Mouse (Mus musculus) MN1 (cell line): Measurements from ENCODE around the gene Ccnl2.
A peak's percentile ranks its signal among the peaks of the same experiment; 100 is the strongest.
"Not testable (repeated sequence)": the region's sequence is repeated elsewhere in the genome, so short reads cannot be mapped to it uniquely, and the experiment has no call there.

Experiments
- DNase-seq: peaks from one replicate; pipeline ENCODE4 v3.0.0-alpha.2; 2016; ENCODE audit warnings: low spot score

Ccnl2 gene

DNA sequence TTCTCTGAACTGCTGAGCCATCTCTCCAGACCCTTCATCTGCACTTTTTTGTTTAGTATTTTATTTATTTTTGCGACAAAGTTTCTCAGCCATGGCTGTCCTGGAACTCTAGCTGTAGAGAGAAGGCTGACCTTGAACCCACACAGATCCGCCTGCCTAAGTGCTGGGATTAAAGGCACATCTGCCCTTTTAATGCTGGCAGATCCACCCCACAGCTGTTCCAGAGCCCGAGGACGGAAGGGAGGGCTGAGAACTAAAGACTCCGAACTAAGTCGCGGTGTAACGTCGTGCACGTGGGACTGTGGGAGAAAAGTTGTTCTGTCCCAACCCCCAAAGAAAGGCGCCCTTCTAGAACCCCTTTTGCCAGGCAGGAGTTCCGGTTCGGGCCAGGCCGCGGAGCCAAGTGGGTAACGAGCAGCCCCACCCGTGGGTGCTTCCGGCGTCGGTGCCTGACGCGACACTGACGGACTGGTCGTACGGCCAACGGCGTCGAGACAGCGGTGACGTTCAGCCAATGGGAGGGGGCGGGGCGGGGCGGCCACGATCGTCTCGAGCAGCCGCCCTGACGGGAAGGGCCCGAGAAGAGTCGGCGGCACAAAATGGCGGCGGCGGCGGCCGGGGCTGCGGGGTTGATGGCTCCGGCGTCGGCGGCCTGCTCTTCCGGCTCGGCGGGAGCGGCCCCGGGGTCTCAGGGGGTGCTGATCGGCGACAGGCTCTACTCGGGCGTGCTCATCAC, at the start of gene Ccnl2:
Ccnl2 (plus strand) TSS at position 561 of the 736 bp plus-strand sequence.
- DNase-seq = peak; percentile 94

DNA sequence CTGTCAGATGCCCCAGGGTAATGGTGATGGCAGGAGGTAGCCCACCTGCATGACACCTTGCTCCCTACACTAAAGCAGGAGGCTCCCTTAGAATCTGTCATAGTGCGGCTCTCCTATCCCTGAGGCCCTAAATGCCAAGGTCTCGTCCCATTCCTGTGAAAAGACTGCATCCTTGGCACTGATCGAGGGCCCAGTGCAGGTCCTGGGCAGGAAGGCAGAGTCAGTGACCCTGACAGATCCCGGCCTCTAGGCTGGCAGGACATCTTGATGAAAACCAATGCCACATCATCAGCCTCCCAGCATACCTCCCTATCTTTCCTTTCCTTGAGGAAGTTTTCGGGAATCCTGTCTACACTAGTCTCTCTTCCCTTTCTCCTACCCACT, 42.8 kb upstream of the Ccnl2 start:
- DNase-seq = no peak

DNA sequence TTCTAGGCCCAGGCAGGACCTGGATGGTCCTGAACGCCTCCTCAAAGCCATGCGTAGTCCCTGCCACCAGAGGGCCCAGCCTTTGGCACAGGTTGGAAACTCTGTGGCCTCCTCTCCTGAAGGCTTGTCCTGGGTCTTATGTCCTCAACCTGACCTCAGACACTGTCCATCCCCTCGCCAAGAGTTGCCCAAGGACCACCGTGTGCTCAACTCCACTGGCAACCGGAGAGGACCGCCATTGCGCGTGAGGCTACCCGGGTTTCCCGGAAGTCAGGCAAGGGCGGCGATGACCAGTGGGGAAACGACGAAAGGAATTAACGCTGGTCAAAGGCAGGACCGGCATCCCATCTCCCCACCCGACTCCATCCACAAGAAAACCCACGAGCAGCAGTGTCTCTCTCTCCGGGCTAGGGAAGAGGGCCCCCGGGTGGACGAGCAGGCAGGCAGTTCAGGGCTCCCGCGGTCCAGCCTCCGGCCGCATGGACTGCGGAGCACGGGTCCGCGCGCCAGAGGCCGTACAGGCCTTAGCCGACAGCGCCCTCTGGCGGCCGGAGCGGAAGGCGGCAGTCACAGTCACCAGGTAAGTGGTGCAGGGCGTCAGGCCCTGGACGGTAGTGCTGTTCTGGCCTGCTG, 42.3 kb upstream of the Ccnl2 start:
- DNase-seq = peak; percentile 93

DNA sequence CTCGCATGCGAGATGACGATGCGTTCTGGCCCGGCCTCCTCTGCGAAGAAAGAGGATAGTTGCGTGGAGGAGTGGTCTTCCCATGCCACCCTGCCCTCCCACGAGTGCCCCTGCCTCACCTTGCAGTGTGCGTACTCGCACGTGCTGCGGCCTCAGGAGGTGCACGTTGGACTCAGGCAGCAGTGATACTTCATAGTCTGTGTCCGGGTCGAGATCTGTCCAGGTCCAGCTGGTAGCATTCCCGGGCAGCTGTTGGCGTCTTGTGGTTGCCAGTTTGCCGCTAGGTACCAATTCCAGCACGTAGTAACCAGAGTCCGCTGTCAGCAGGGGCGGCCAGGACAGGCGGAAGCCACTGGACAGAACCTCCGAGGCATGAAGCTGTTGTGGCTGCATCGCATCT, 41.7 kb upstream of the Ccnl2 start:
- no peak for DNase-seq

DNA sequence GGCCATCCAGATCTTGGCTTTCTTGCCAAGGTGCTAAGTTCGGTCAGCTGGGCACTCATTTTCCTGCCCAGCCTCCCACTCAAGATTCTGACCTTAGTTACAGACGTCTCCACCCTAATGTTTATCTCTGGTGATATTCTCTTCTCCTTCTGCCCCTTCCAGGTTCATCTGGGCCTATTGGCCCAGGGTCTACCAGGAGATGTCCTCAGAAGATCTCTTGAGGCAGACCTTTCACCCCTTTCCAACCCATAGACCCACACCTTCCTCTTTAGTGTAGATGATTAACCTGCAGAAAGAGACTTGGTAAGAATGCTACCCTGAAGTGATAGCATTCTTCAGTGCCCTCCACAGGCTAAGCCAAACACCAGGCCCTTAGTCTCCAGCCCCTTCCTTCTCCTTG, 40.6 kb upstream of the Ccnl2 start:
- DNase-seq = no peak

DNA sequence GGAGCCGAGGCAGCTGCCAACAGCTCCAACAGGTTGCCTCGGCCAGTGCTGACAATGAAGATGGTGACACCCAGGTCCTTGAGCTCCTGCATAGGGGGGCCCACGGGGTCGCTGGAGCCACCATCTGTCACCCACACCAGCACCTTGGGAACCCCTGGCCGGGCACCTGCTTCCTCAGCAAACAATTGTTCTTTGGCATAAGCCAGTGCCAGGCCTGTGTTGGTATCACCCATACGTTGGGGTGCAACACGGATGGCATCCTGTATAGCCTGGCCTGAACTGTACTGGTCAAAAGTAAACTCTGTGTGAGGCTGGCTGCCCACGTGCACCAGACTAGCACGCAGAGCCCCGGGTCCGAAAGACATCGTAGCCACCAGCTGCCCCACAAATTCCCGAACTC, 39.5 kb upstream of the Ccnl2 start:
- DNase-seq = no peak

DNA sequence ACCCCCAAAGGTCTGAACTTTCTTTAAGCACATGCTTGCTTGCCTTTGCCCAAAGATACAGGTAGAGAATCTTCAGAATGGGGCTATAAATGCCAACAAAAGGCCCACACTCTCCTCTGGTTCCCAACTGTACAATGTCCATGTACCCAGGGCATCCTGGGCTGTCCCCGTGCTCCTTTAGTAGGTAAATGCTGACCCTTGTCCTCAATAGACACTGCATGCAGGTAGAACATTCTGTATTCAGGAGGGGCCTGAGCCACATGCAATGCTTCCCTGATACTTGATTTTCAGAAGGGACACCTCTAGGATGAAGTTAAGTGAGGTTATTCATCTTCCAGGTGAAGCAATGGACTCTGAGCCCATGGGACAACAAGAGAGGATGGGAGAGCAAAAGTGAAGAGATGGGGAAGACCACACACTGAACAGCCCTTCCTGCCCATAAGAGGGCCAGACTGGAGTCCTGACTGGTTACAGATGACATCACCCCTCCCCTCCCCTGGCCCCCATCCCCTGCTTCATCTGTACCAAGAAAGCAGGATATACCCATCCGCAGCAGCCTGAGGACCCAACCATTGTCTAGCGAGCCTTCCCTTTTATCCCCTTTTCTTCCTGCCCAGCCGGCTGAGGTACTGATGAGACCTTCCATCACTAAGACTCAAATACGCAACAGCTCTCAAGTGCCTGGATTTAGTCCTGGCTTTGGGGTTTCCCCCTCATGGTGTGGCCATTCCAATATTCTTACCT, 38.8 kb upstream of the Ccnl2 start:
- no peak for DNase-seq

DNA sequence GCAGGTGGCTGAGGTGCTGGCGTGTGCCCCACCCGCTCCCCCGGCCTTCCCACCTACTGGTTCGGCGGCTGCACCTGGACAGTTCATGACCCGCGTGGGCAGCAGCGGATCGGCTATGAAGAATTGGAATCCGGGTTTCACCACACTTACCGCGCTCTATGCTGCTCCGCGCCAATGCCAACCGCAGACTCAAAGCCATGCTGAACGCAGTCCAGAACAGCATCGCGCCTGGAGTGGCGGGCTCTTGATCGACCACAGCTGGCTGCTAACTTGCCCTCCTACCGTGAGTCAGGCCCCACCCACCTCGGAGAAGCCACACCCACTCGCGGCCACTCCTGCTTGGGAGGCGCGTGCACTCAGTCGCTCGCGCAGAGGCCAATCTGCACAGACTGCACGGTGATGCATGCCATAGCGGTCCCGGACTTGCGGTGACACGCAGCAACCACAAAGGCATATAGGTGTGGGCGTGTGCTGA, 38.0 kb upstream of the Ccnl2 start, which contains the start of gene Vwa1:
Vwa1 (minus strand) TSS at position 419 of the 475 bp plus-strand sequence.
- peak; percentile 80 for DNase-seq

DNA sequence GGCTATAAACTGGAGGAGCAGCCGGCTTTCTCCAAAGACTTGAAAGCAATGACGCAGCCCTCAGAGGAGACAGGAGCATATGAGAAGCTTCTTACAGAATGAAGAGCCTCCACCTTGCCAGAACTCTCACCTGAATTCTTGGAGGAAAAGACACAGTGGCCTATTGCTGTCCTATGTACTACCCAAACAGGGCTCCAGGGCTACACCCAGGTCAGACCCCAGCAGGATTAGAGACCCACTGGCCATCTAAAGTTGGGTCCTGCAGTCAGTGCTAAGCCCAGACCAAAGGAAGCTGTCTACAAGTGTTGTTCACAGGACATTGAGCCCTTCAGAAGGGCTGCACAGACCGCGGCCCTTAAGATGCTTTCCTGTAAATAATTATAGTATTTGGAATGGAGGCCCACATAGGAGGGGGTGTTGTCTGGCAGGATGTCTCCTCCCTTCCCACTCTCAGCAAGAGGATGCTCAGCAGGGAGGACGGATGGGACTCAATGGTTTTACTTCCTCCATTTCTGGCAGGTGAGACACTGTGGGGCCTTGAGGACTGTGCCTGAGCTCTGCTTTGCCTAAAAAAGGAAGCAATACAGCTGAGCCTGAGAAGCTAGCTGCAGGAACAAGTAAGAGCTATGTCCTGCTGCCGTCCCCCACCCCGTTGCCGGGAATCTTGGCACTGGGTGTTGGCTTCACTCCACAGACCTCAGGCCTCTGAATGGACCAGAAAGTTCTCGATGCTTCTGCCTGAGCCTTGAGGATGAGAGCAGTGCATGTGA, 37.1 kb upstream of the Ccnl2 start:
- no peak for DNase-seq

DNA sequence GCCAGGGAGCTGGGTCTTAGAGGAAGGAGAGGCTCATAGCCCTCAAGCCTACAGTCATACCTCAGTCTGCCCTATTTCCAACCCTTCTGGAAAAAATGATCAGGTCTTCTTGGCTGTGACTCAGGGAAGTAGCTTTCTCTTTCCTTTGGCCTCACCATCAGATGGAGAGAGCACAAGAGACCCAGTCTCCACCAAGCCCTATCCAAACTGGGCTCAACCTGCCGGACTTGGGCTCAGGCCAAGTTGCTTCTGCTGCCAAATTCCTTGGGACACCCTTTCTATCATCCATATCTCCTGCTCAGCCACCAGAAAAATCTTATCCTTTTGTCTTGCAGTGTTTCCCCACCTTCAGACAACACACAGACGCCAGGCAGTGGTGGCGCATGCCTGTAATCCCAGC, 36.4 kb upstream of the Ccnl2 start:
- DNase-seq = no peak

DNA sequence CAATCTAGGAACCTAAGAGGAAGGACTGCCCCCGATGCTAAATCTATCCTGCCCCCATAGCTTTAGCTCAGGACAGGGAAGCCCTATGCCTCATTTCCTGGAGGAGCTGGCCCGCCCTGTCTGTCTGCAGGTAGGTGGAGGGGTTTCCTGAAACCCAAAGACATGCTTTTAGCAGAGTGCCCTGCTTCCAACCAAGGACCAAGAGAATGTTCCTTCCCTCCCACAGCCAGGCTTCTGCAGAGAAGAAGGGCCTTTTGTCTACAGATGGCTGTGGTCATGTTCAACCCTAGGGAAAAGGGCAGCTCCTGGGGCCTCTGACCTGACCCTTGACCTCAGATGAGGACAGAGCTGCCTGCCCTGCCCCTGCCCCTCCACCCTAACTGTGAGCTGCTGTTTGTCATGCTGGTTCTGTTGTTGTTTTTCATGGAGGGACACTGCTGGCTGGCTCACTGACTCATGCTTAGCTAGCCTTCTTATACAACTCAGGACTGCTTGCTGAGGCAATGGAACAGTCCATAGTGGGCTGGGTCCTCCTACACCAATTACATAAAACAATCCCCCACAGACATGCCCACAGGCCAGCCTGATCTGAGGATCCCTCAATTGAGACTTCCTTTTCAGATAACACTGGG, 35.5 kb upstream of the Ccnl2 start:
- DNase-seq = no peak

DNA sequence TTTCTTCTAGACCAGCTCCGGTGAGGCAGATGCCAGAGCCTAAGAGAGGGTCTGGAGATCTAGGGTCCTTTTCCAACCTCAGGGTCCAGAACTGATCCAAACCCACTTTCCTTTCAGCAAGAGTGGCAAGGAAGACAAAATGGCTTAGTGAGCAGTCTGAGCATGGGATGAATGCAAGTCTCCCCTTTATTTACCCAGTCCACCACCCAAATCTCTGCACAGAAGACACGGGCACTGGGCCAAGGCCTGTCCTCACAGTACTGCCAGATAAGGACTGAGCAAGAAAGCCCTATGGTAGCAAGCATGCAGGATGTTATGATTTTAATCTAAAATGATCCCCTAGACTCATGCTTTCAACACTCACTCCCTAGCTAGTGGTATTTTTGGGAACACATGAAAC, 34.5 kb upstream of the Ccnl2 start:
- DNase-seq = no peak

DNA sequence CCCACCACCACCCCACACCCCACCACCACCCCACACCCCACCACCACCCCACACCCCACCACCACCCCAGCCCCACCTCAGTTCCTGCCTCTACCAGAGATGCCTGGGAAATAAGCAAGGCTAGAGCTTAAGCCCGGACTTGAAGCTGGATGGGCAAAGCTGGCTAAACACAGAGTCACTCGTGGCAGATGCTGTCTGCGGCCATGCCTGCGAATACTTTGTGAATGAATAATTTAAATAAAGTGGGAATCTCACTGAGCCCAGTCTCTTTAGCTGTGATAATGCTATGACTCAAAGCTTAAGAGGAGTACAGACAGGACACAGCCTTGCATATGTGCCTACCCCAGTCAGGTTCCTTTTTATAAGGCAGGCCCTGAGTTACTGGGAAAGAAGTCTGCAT, 32.8 kb upstream of the Ccnl2 start:
- no peak for DNase-seq

DNA sequence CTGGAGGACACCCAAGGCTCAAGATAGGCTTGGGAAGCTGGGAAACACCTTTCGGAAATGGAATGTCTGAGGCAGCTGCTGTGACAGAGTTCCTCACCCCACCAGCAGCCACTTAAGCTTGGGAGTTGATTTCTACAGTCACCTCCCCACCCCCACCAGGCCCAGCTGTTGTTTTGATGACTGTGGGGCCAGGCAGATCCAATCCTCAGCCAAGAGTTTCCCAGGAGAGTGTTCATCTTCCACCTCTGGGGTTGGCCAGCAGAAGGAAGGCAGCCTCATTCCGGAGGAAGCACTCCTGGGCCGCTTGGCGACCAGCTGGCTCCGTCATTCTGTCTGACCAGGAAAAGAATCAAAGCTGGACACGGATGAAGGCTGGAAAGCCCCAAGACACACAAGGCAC, 31.4 kb upstream of the Ccnl2 start:
- DNase-seq = peak; percentile 75

DNA sequence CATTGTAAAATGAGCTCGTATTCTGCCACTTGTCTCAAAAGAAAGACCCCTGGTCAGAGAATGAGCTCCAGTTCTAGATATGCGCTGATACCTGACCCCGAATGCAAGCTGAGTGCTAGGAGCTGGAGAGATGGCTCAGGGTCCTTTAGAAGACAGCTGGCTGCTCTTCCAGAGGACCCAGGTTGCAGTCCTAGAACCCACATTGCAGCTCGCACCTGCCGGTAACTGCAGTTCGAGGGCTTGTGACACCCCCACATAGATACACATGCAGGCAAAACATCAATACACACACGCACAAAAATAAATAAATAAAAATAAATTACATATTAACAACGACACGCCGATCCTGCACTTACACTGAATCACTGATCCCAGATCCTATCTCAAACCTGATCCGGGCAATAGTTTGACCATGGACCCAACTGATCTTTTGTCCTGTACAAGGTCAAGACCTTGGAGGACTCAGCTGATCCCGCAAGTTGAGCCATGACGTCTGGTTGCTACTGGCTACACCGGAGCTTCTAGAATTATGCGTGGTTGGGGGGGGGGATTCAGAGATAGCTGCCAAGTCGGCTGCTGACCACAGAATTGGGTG, 28.7 kb upstream of the Ccnl2 start:
- DNase-seq = no peak

DNA sequence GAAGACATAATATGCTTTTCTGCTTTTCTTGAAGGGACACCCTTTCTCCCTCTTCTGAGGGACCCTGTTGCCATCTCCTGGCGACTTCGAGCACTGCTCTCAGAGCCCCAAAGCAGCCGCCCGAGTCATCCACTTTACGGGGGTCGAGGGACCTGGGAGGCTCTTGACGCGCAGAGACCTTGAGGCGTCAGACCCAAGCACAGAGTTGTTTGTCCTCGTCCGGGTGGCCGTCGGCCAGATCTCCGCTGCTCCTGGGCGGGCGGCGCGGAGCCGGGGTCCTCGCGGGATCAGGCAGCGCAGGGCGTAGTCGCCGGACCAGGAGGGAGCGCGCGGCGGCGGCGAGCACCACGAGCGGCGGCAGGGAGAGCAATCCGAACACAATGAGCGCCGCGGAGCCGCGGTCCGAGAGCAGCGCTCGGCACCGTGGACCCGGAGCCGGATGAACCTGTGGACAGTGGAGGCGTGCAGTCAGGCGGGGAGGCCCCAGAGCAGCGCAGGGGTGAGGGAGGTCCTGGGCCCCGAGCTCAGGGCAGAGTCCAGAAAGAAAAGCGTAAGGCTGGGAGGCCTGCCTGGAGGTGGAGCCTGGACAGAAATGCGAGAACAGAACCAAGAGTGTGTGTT, 28.1 kb upstream of the Ccnl2 start:
- DNase-seq = peak; percentile 85

DNA sequence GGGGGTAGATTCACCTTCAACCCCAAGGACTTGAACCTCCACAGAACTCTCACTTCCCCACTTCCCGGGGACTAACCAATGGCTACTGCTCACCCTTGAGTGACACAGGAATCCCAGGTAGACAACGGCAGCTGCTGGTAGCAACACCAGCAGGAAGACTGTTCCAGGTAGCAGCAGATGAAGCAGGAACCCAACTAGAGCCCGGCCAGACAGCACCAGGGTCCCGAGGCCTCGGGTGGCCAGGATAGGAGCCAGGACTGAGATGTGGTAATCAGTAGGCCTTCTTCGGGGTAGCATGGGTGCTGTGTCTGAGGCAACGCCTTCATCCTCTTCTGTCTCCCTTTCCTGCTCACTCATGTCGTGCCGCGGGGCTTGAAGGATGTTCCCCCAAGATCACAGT, 27.0 kb upstream of the Ccnl2 start:
- DNase-seq = no peak

DNA sequence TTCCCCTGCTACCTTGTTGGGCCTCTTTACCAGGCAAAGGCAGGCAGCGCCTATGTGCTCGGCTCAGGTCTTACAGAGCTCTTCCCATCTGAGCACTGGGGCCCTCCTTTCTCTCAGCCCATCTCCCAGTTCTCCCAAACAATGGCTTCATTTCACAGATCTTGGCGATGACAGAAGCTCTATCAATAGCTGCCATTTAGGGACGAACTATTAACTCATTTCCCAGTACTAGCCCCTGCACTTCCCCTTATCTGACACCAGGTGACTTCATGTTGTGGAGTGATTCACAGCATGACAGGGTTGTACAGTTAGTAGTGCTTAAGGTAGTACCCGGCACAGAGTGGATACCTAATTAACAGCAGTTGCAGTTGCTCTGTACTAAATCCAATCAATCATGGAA, 26.5 kb upstream of the Ccnl2 start, which contains the start of gene Tmem88b:
Tmem88b (minus strand) TSS at position 56 of the 400 bp plus-strand sequence.
- DNase-seq = no peak

DNA sequence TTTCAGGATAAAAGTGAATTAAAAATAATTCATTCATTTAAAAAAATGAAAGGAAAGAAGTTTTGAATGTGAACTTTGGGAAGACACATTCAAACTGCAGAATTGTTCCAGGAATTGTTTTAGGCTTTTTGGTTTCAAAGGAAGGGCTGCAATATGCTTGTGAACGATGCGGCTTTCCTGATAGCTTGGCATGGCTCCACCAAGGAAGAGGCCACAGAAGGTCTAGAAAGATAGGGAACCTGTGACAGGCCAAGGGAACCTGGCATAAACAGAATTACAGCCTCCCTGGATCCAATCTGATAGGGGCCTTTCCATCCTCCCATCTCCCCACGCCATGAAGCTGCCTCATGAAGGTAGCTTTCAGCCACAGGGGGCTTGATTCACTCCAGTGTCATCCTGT, 24.0 kb upstream of the Ccnl2 start:
- no peak for DNase-seq

DNA sequence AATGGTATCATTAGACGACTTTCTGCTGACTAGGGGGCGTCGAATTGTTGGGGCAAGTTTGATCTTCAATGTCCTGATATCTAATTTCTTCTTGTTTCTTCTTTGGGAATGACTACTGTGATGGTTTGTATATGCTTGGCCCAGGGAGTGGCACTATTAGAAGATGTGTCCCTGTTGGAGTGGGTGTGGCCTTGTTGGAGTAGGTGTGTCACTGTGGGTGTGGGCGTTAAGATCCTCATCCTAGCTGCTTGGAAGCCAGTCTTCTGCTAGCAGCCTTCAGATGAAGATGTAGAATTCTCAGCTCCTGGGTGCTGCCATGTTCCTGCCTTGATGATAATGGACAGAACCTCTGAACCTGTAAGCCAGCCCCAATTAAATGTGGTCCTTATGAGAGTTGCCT, 23.5 kb upstream of the Ccnl2 start:
- DNase-seq = not testable (repeated sequence)

DNA sequence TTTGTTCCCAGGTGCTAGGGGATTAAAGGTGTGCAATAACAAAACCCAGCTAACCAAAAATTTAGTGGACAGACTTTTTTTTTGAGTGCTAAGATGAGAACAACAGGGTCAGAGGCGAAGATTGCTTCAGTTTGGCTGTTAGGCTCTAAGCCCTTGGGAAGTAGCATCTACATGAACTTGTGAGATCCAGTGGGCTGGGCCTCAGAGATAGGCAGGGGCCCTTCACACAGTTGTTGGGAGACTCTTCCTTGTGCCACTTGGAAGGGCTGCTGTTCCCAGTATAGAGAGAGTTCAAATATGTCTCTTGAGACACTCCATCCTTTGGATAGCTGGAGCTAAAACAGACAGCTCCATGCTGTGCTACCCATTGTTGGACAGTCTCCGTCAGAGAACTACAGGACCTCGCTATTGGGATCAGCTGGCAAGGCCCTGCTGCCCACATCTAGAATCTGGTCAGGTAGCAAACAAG, 22.2 kb upstream of the Ccnl2 start, which contains the start of gene Ankrd65:
Ankrd65 (plus strand) TSS at position 419 of the 469 bp plus-strand sequence.
- no peak for DNase-seq
